Mouse (Mus musculus) kidney, adult 2 months (tissue): Measurements from ENCODE around the gene Pde4d.

Source experiments
- CTCF ChIP-seq: fragments of 200-500 bp; conservative IDR thresholded peaks from 2 replicates; pipeline ENCODE4 v1.5.1; 2011; ENCODE audit warnings: low read depth, mild to moderate bottlenecking, control low read depth, low read length, moderate library complexity, mixed read lengths; ENCODE audit not compliant: insufficient read depth, insufficient read length
- POLR2A ChIP-seq: fragments of 200-500 bp; IDR thresholded peaks from one replicate; pipeline ENCODE4 v1.6.1; 2011; ENCODE audit warnings: low read depth, low read length, control low read depth

GRCm38 (mm10) chr13:108494365-108494764 is 44.6 kb downstream of the Pde4d start:
- TF ChIP-seq POLR2A = no peak
- no peak for TF ChIP-seq CTCF
